Mouse (Mus musculus): ENCODE measurements around the gene Strn3.
"Not testable (repeated sequence)": the region's sequence is repeated elsewhere in the genome, so short reads cannot be mapped to it uniquely, and the experiment has no call there.

Strn3 gene

GRCm38 (mm10) chr12:51693419-51693818 lies 1.7 kb upstream of the Strn3 start:
- peak; percentile 17 for DNase-seq (ENCODE audit: low read depth)

- not testable (repeated sequence) for DNase-seq (ENCODE audit: low read depth)
Observed at GRCm38 (mm10) chr12:51692870-51693269, 1.2 kb upstream of the Strn3 start.

GRCm38 (mm10) chr12:51690893-51691844 lies 528 bp downstream of the Strn3 start, which contains the start of gene Ap4s1:
Gene Ap4s1, plus strand, starts transcription at chr12:51691033.
- peak; percentile 79 for DNase-seq (ENCODE audit: low read depth)

- no peak for DNase-seq (ENCODE audit: low read depth)
Observed at GRCm38 (mm10) chr12:51688546-51688945, 3.2 kb downstream of the Strn3 start.

GRCm38 (mm10) chr12:51678844-51679243 lies 12.9 kb downstream of the Strn3 start:
- DNase-seq (ENCODE audit: low read depth) = peak; percentile 17

- DNase-seq (ENCODE audit: low read depth) = no peak
Observed at GRCm38 (mm10) chr12:51676442-51676841, 15.3 kb downstream of the Strn3 start.

GRCm38 (mm10) chr12:51673270-51673669 lies 18.4 kb downstream of the Strn3 start:
- DNase-seq (ENCODE audit: low read depth) = no peak

- no peak for DNase-seq (ENCODE audit: low read depth)
Observed at GRCm38 (mm10) chr12:51671231-51671891, 20.3 kb downstream of the Strn3 start.

- DNase-seq (ENCODE audit: low read depth) = peak; percentile 45
Observed at GRCm38 (mm10) chr12:51666708-51667430, 24.8 kb downstream of the Strn3 start.

- DNase-seq (ENCODE audit: low read depth) = no peak
Observed at GRCm38 (mm10) chr12:51663908-51664307, 27.8 kb downstream of the Strn3 start.

GRCm38 (mm10) chr12:51663011-51663410 lies 28.7 kb downstream of the Strn3 start:
- DNase-seq (ENCODE audit: low read depth) = no peak

- no peak for DNase-seq (ENCODE audit: low read depth)
Observed at GRCm38 (mm10) chr12:51655944-51656465, 35.7 kb downstream of the Strn3 start.

- not testable (repeated sequence) for DNase-seq (ENCODE audit: low read depth)
Observed at GRCm38 (mm10) chr12:51649401-51649800, 42.3 kb downstream of the Strn3 start.

GRCm38 (mm10) chr12:51641871-51642270 lies 49.8 kb downstream of the Strn3 start:
- no peak for DNase-seq (ENCODE audit: low read depth)

- no peak for DNase-seq (ENCODE audit: low read depth)
Observed at GRCm38 (mm10) chr12:51636689-51637470, 54.8 kb downstream of the Strn3 start.

- no peak for DNase-seq (ENCODE audit: low read depth)
Observed at GRCm38 (mm10) chr12:51636260-51636659, 55.4 kb downstream of the Strn3 start.

GRCm38 (mm10) chr12:51633481-51633880 lies 58.2 kb downstream of the Strn3 start:
- DNase-seq (ENCODE audit: low read depth) = no peak

GRCm38 (mm10) chr12:51623366-51623694 lies 68.4 kb downstream of the Strn3 start:
- DNase-seq (ENCODE audit: low read depth) = no peak

GRCm38 (mm10) chr12:51622670-51623365 lies 68.9 kb downstream of the Strn3 start:
- peak; percentile 37 for DNase-seq (ENCODE audit: low read depth)

- DNase-seq (ENCODE audit: low read depth) = no peak
Observed at GRCm38 (mm10) chr12:51621161-51621560, 70.5 kb downstream of the Strn3 start.

- DNase-seq (ENCODE audit: low read depth) = no peak
Observed at GRCm38 (mm10) chr12:51620572-51620971, 71.1 kb downstream of the Strn3 start.
